Mouse (Mus musculus): ENCODE measurements around the gene Cd302. TPM values are rescaled to one million over a fixed set of nuclear protein-coding genes. Genes with fewer than 3 reads are reported as not detected.
A peak's percentile ranks its signal among the peaks of the same experiment; 100 is the strongest.

The Cd302 gene
- polyA plus RNA-seq, 1 experiment from 2014 or later: 74.9 TPM

DNA sequence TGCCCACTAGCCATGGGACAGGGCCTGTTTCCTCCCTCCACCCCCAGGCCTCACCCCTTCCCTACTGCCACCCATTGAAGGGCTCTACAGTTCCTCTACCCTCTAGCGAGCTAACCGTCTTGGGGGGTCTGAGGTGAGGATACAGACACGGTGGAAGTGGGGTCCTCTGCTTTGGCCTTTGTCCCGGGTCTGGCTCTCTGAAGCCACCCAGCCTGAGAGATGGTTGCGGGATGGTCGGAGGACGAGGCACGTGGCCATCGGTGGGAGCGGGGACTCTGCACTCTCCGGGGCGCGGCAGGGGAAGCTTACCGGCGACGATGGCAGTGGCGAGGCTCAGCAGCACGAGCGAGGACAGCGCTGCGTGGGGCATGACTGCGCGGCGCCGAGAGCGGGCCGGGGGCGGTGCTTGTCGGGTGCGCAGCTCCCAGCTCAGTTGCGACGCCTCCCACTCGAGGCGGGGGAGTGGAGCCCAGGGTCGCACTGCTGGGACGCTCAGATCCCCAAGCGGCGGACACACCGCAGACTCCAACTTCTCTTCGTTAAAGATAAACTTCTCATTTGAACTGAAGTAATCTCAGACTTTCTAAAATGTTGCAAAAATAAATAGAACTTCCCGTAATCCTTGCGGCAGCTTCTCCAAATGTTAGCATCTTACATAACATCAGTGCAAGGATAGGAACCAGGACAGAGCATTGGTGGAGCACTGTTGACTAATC lies 379 bp downstream of the Cd302 start:
- Histone ChIP-seq H3K27ac (ENCODE audit: low read length) (peak overlapping the region; percentile 80), H3K27me3 (replicated peaks; ENCODE audit: insufficient read depth, low read length) (no peaks in the 10 kb centered on the region), H3K9ac (replicated peaks; ENCODE audit: low read depth) (peak overlapping the region; percentile 46), H3K9me3 (ENCODE audit: low read length) (no peaks in the 10 kb centered on the region), H3K36me3 (ENCODE audit: insufficient read depth, low read length) (no peaks in the 10 kb centered on the region), H3K4me2 (replicated peaks; ENCODE audit: low read depth, low read length) (peak overlapping the region; percentile 75), H3K4me1 (ENCODE audit: insufficient read depth, low read depth, low read length) (no peaks in the 10 kb centered on the region), H3K4me3 (ENCODE audit: low read depth, low read length) (peak overlapping the region; percentile 47)
- WGBS: under 1% methylated on average over 42 of the region's 42 CpGs
- TF ChIP-seq EP300 (IDR thresholded peaks at IDR 0.05) (peak; percentile 55; the same call in 1 of the 2 replicates), CTCF (IDR thresholded peaks at IDR 0.05) (no peak)
- DNase-seq (ENCODE audit: low spot score) (peak; percentile 81), ATAC-seq (peak; percentile 89)

GRCm38 (mm10) chr2:60283208-60283750 lies 1.0 kb downstream of the Cd302 start:
- ATAC-seq (peak; percentile 50), DNase-seq (ENCODE audit: low spot score) (peak; percentile 84)
- no peaks in the 10 kb centered on the region for H3K4me1 ChIP-seq (ENCODE audit: insufficient read depth, low read depth, low read length)
- peak overlapping the region; percentile 75 for H3K4me2 ChIP-seq (replicated peaks; ENCODE audit: low read depth, low read length)
- H3K27ac ChIP-seq (ENCODE audit: low read length): peak overlapping the region; percentile 80
- H3K36me3 ChIP-seq (ENCODE audit: insufficient read depth, low read length): no peaks in the 10 kb centered on the region
- H3K4me3 ChIP-seq (ENCODE audit: low read depth, low read length): peak overlapping the region; percentile 47
- H3K9me3 ChIP-seq (ENCODE audit: low read length): no peaks in the 10 kb centered on the region
- no peak for TF ChIP-seq CTCF (IDR thresholded peaks at IDR 0.05)
- peak; percentile 61 for TF ChIP-seq EP300 (IDR thresholded peaks at IDR 0.05)
- WGBS: 7% methylated on average over 9 of the region's 9 CpGs
- no peaks in the 10 kb centered on the region for H3K27me3 ChIP-seq (replicated peaks; ENCODE audit: insufficient read depth, low read length)
- H3K9ac ChIP-seq (replicated peaks; ENCODE audit: low read depth): peak overlapping the region; percentile 46

DNA sequence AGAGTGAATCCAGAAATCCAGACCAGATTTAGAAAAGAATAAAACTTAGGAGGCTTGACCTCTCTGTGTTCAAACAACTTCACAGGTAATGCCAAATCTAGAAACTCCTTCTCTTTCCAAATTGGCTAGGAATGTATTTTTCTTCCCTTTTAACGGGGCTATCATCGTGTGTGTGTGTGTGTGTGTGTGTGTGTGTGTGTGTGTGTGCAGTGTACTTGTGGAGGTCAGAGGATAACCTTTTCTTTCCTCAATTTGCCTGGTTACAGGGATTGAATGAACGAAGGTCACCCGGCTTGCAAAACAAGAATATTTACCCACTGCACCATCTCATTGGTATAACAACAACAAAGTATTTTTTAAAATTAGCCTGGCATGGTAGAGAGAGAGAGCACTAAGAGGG lies 1.7 kb downstream of the Cd302 start:
- WGBS: 53% methylated on average over 3 of the region's 4 CpGs
- DNase-seq (ENCODE audit: low spot score): no peak
- Histone ChIP-seq H3K9ac (replicated peaks; ENCODE audit: low read depth) (no peak overlapping the region), H3K4me2 (replicated peaks; ENCODE audit: low read depth, low read length) (peak overlapping the region; percentile 75), H3K36me3 (ENCODE audit: insufficient read depth, low read length) (no peaks in the 10 kb centered on the region), H3K27ac (ENCODE audit: low read length) (peak overlapping the region; percentile 15; the same call in 1 of the 2 replicates), H3K4me3 (ENCODE audit: low read depth, low read length) (no peak overlapping the region; the same call in 1 of the 2 replicates), H3K27me3 (replicated peaks; ENCODE audit: insufficient read depth, low read length) (no peaks in the 10 kb centered on the region), H3K9me3 (ENCODE audit: low read length) (no peaks in the 10 kb centered on the region), H3K4me1 (ENCODE audit: insufficient read depth, low read depth, low read length) (no peaks in the 10 kb centered on the region)
- no peak for TF ChIP-seq EP300 (IDR thresholded peaks at IDR 0.05)
- no peak for TF ChIP-seq CTCF (IDR thresholded peaks at IDR 0.05)
- ATAC-seq: no peak

GRCm38 (mm10) chr2:60278627-60279026 lies 5.7 kb downstream of the Cd302 start:
- no peak overlapping the region for H3K27ac ChIP-seq (ENCODE audit: low read length)
- no peaks in the 10 kb centered on the region for H3K4me1 ChIP-seq (ENCODE audit: insufficient read depth, low read depth, low read length)
- H3K36me3 ChIP-seq (ENCODE audit: insufficient read depth, low read length): no peaks in the 10 kb centered on the region
- DNase-seq (ENCODE audit: low spot score) (no peak), ATAC-seq (no peak)
- no peaks in the 10 kb centered on the region for H3K27me3 ChIP-seq (replicated peaks; ENCODE audit: insufficient read depth, low read length)
- H3K9me3 ChIP-seq (ENCODE audit: low read length): no peaks in the 10 kb centered on the region
- H3K9ac ChIP-seq (replicated peaks; ENCODE audit: low read depth): no peak overlapping the region
- TF ChIP-seq EP300 (IDR thresholded peaks at IDR 0.05): no peak
- no peak for TF ChIP-seq CTCF (IDR thresholded peaks at IDR 0.05)
- no peak overlapping the region for H3K4me2 ChIP-seq (replicated peaks; ENCODE audit: low read depth, low read length)
- 77% methylated on average over 4 of the region's 4 CpGs for WGBS
- no peak overlapping the region for H3K4me3 ChIP-seq (ENCODE audit: low read depth, low read length)

DNA sequence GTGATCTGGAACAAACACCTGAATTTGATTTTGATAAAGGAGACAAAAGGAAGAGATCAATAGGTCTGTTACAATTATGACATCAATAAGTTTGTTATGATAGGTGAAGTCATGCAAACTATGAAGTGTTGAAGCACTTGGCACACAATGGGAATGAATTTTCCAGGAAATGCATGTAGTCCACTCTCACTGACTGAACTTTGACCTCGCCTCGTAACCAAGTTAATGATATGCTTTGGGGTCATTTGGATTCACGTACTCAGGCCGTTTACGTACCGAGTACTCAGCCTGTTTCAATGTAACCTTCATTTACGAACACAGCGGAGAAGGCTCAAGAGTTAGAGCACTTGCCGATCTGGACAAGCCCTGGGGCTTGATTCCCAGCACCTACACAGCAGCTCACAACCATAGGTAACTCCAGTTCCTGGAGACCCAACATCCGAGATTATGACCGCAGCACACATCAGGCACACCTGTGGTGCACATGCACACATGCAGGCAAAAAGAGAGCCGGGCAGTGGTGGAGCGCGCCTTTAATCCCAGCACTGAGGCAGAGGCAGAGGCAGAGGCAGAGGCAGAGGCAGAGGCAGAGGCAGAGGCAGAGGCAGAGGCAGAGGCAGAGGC lies 14.3 kb downstream of the Cd302 start:
- H3K9ac ChIP-seq (replicated peaks; ENCODE audit: low read depth): no peak overlapping the region
- no peaks in the 10 kb centered on the region for H3K4me1 ChIP-seq (ENCODE audit: insufficient read depth, low read depth, low read length)
- TF ChIP-seq CTCF (IDR thresholded peaks at IDR 0.05): no peak
- no peak for TF ChIP-seq EP300 (IDR thresholded peaks at IDR 0.05)
- WGBS: 89% methylated on average over 14 of the region's 14 CpGs
- H3K9me3 ChIP-seq (ENCODE audit: low read length): no peaks in the 10 kb centered on the region
- no peaks in the 10 kb centered on the region for H3K27me3 ChIP-seq (replicated peaks; ENCODE audit: insufficient read depth, low read length)
- ATAC-seq (no peak), DNase-seq (ENCODE audit: low spot score) (no peak)
- H3K27ac ChIP-seq (ENCODE audit: low read length): no peak overlapping the region
- H3K4me3 ChIP-seq (ENCODE audit: low read depth, low read length): no peak overlapping the region
- no peak overlapping the region for H3K4me2 ChIP-seq (replicated peaks; ENCODE audit: low read depth, low read length)
- no peaks in the 10 kb centered on the region; the same call in 1 of the 2 replicates for H3K36me3 ChIP-seq (ENCODE audit: insufficient read depth, low read length)

DNA sequence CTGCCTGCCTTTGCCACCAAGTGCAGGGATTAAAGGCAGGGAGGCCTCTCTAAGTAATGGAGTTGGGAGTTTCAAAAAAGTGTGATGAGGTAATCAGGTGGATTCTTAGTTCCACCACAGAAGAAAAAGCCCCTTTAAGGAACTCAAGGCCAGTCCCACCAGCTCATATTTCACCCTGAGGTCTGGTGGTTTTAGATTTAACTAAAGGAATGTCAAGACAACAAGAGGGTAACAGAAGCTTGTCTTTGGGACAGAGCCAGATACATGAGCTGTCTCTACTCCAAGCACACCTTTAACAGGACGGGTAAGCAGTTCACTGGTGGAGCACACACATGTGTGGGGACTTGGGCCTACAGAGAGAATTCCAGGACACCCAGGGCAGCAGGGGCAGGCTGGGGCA lies 16.7 kb downstream of the Cd302 start:
- no peak for DNase-seq (ENCODE audit: low spot score)
- TF ChIP-seq EP300 (IDR thresholded peaks at IDR 0.05) (no peak), CTCF (IDR thresholded peaks at IDR 0.05) (no peak)
- WGBS: 31% methylated on average over 1 of the region's 1 CpGs
- Histone ChIP-seq H3K4me3 (ENCODE audit: low read depth, low read length) (no peak overlapping the region), H3K9ac (replicated peaks; ENCODE audit: low read depth) (no peak overlapping the region), H3K36me3 (ENCODE audit: insufficient read depth, low read length) (no peaks in the 10 kb centered on the region; the same call in 1 of the 2 replicates), H3K9me3 (ENCODE audit: low read length) (no peaks in the 10 kb centered on the region), H3K4me2 (replicated peaks; ENCODE audit: low read depth, low read length) (no peak overlapping the region), H3K27me3 (replicated peaks; ENCODE audit: insufficient read depth, low read length) (no peaks in the 10 kb centered on the region), H3K27ac (ENCODE audit: low read length) (no peak overlapping the region), H3K4me1 (ENCODE audit: insufficient read depth, low read depth, low read length) (no peaks in the 10 kb centered on the region)
- ATAC-seq: 0 out of 2 replicates have a peak, but pooled peaks have one; percentile 8
